Mouse (Mus musculus) testis, adult 2 months (tissue): ENCODE data around the gene Gm20388.

Experiments used
- CTCF ChIP-seq: fragments of 200-500 bp; IDR thresholded peaks from 2 replicates; pipeline ENCODE4 v1.5.1; 2012; ENCODE audit warnings: low read depth, mild to moderate bottlenecking, inconsistent platforms, low read length, moderate library complexity; ENCODE audit not compliant: control insufficient read depth, insufficient read depth, insufficient replicate concordance
- POLR2A ChIP-seq: fragments of 200-500 bp; IDR thresholded peaks from 2 replicates; pipeline ENCODE4 v1.6.1; 2012; ENCODE audit warnings: low read depth, mild to moderate bottlenecking, inconsistent platforms, low read length, moderate library complexity; ENCODE audit not compliant: control insufficient read depth

GRCm38 (mm10) chr8:120510035-120510416 lies 599.4 kb downstream of the Gm20388 start:
- TF ChIP-seq CTCF (no peak), POLR2A (no peak)
